Mouse (Mus musculus): ENCODE measurements around the gene Ptch2. TPM values are rescaled to one million over a fixed set of nuclear protein-coding genes. Genes with fewer than 3 reads are reported as not detected.

Ptch2 gene
- total RNA-seq, 2 experiments from 2014 or later = 0.39 to 0.40 TPM

GRCm38 (mm10) chr4:117104672-117105071, 8.8 kb downstream of the Ptch2 start:
- DNase-seq = no peak

- no peak for DNase-seq
Measured at GRCm38 (mm10) chr4:117105127-117105526, 9.3 kb downstream of the Ptch2 start.

- DNase-seq = no peak
Measured at GRCm38 (mm10) chr4:117107813-117108523, 12.1 kb downstream of the Ptch2 start.

GRCm38 (mm10) chr4:117108524-117108849, 12.6 kb downstream of the Ptch2 start:
- DNase-seq = no peak

- no peak for DNase-seq
Measured at GRCm38 (mm10) chr4:117109330-117109729, 13.5 kb downstream of the Ptch2 start.

- DNase-seq = no peak
Measured at GRCm38 (mm10) chr4:117110249-117110648, 14.4 kb downstream of the Ptch2 start.

- no peak for DNase-seq
Measured at GRCm38 (mm10) chr4:117110985-117111384, 15.1 kb downstream of the Ptch2 start.

GRCm38 (mm10) chr4:117113237-117113636, 17.4 kb downstream of the Ptch2 start:
- DNase-seq = no peak

- DNase-seq = no peak
Measured at GRCm38 (mm10) chr4:117115592-117115991, 19.7 kb downstream of the Ptch2 start.

- no peak for DNase-seq
Measured at GRCm38 (mm10) chr4:117117931-117118330, 22.1 kb downstream of the Ptch2 start.

GRCm38 (mm10) chr4:117119636-117120035, 23.8 kb downstream of the Ptch2 start:
- DNase-seq = no peak

GRCm38 (mm10) chr4:117120052-117120444, 24.2 kb downstream of the Ptch2 start:
- no peak for DNase-seq

- DNase-seq = peak; percentile 97 to 99
Measured at GRCm38 (mm10) chr4:117120445-117121414, 24.9 kb downstream of the Ptch2 start.

- DNase-seq = peak in 1 of 2 experiments; percentile 39
Measured at GRCm38 (mm10) chr4:117122209-117122608, 26.3 kb downstream of the Ptch2 start.

- no peak for DNase-seq
Measured at GRCm38 (mm10) chr4:117123546-117124217, 27.8 kb downstream of the Ptch2 start.

GRCm38 (mm10) chr4:117124218-117124517, 28.3 kb downstream of the Ptch2 start:
- DNase-seq = no peak

- DNase-seq = peak; percentile 71 to 77
Measured at GRCm38 (mm10) chr4:117124518-117125347, 28.9 kb downstream of the Ptch2 start.

- peak; percentile 86 to 89 for DNase-seq
Measured at GRCm38 (mm10) chr4:117125348-117125909, 29.6 kb downstream of the Ptch2 start, which contains the start of gene Btbd19. TSS of gene Btbd19 (minus strand) at chr4:117125725.

GRCm38 (mm10) chr4:117125910-117126674, 30.2 kb downstream of the Ptch2 start:
- peak; percentile 87 to 96 for DNase-seq

- DNase-seq = peak; percentile 26 to 49
Measured at GRCm38 (mm10) chr4:117126675-117127290, 30.9 kb downstream of the Ptch2 start, which contains the start of gene Tctex1d4. TSS of gene Tctex1d4 (plus strand) at chr4:117126794.
